Mouse (Mus musculus) spleen, adult 12 weeks (tissue): ENCODE measurements around the gene Soga1.

Experiments used
- DNase-seq: peaks from one replicate; pipeline ENCODE4 v3.0.0; 2022; ENCODE audit warnings: low spot score

Soga1 gene

DNA sequence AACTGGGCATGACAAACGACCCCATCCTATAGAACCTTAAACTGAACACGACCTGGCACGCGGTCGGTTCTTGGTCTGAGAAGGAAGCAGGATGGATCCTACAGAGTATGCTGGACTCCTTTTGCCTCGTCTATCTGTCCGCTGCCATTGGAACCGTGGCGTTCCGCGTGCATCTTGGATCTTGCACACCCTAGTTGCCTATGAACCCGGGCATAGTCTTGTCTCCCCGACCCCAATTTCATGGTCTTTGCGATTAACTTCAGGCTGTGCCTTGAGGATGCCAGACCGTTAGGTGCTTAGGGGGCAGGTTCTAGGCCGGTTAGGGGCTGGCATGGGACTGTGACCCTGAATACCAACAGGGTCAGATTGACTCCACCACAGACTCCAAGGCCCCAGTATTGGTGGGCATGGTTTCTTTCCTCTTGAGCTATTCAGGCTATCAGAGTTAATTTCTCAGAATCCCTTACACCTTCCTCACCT, 687 bp upstream of the Soga1 start:
- no peak for DNase-seq

- DNase-seq, result no peak
Measured at GRCm38 (mm10) chr2:157078059-157078792, 828 bp downstream of the Soga1 start.

GRCm38 (mm10) chr2:157077641-157078058, 1.4 kb downstream of the Soga1 start:
- no peak for DNase-seq

GRCm38 (mm10) chr2:157077160-157077559, 1.9 kb downstream of the Soga1 start:
- no peak for DNase-seq

DNA sequence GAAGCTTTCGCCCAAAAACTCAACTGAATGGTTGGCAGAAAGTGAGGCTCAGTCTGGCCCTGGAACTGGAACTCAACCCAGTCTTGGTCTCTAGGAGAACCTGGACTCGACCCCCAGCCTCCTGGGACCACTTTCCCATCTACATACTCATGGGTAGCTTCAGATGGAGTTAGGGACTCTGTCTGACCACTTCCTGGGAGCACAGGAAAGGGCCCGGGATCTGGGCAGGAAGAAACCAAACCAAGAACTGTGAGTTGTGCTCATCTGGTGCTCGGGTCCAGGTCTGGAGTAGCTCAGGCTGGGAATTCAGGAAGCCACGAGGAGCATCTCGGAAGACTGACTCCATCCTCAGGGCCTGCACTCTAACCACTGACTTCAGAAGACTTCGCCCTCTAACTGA, 2.5 kb downstream of the Soga1 start:
- no peak for DNase-seq

DNA sequence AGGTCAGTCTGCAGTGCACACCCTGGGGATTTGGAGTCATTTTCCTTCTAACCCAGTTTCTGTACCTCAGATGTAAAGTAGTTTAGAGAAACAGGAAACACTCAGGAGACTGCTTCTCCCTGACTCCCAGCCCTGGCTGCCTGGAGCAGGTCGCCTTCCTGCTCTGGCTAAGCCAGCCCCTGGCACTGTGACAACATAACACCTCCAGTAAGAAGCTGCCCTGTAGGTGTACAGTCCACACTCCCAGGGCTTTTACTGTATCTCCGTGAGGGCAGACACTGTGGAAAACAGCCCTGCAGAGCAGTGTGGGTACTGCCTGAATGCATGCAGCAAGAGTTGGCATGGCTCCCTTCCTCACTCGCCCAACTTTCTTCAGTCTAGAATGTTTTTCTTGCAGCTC, 3.4 kb downstream of the Soga1 start:
- no peak for DNase-seq

- no peak for DNase-seq
Measured at GRCm38 (mm10) chr2:157075226-157075625, 3.8 kb downstream of the Soga1 start.

DNA sequence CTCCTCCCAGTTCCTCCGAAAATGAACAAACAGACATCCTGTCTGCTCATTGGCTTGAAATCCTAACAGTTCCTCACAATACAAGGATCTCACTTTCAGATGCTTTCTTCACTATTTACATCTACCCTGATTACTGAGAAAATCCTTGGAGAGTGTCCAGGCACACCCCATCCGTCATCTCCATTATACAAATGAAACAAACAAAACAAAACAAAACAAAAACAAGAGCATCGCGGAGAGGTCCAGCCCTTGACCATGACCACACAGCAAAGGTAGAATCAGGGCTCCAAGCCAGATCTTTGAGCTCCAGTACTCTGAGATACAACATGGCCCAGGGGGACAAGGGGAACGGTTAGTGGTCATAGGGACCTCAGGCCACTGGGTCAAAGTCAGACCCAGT, 4.3 kb downstream of the Soga1 start:
- DNase-seq, result no peak

- no peak for DNase-seq
Measured at GRCm38 (mm10) chr2:157074186-157074724, 4.8 kb downstream of the Soga1 start.

- no peak for DNase-seq
Measured at GRCm38 (mm10) chr2:157073378-157074052, 5.5 kb downstream of the Soga1 start.

DNA sequence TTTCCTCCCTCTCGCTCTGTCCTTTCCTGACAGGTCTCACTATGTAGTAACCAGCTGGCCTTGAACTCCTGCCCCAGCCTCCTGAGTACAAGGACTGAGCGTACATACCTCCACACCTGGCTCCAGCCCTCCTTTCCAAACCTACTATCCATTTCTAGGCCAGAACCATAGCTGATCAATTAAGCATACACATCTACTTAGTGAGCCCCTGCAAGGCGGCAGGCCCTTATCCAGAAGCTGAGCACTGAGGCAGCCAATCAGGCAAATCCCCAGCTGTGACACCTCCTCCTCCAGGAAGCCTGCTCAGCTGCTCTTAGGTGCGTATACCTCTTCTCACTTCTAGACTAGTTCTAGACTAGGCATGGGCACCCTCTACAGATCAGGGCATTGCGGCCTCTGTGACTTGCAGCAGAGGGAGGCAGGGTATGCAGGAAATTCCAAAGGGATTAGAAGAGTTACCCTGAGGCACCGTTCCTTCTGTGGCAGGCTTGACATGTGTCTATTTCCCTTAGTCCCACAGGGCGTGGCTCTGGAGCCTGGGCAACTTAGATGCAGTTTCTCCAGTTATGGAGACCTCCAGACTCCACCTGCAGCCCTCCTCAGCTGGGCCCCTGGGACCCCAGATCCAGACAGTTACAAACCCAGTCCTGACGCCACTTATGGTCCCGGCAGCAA, 6.6 kb downstream of the Soga1 start:
- no peak for DNase-seq

DNA sequence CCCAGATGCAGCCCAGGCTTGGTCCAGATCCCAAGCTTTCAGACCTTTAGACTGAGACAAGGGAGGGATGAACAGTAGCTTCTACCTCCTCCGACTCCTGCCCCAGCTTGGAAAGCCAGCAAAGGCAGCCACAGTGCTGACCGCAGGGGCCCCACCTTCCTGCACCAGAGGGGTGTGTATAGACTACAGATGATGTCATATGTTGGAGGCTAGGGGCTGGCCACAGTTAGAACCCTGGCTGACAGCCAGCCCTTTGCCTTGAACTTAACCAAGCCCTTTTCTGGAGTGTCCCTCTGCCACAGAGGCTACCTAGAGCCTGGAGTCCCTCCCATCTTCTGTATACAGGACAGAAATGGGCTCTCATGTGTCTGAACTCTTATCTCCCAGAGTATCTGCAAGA, 7.5 kb downstream of the Soga1 start:
- no peak for DNase-seq

GRCm38 (mm10) chr2:157070365-157070764, 8.7 kb downstream of the Soga1 start:
- DNase-seq, result no peak

GRCm38 (mm10) chr2:157069755-157070315, 9.2 kb downstream of the Soga1 start:
- no peak for DNase-seq

GRCm38 (mm10) chr2:157069355-157069735, 9.7 kb downstream of the Soga1 start:
- no peak for DNase-seq

DNA sequence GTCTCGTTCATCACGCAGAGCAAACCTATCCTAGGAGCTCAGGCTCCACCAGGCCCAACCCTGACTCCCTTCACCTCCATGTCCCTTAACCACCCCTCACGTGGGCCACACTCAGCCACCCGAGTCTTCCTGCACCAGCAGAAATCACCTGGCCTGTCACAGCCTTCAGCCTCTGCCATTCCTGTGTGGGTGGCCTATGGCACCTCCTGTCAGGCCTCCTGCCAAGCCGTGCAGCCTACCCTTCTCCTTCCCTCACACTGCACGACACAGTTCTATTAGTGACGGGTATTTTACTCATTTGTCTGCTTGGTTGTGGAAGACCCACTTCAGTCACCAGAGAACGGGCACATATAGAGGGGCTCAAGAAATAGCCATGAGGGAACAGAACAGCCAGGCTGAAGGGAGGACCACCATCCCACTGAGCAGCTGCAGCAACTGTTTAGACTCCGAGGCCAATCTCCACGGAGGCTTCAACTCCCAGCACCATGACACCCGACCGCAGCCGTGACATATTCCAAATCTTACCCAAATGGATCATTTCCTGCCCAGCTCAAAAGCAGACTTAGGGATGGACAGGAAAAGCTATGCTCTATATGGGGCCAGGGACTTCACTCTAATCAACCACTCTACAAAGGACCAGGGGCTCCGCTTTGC, 10.2 kb downstream of the Soga1 start:
- no peak for DNase-seq

DNA sequence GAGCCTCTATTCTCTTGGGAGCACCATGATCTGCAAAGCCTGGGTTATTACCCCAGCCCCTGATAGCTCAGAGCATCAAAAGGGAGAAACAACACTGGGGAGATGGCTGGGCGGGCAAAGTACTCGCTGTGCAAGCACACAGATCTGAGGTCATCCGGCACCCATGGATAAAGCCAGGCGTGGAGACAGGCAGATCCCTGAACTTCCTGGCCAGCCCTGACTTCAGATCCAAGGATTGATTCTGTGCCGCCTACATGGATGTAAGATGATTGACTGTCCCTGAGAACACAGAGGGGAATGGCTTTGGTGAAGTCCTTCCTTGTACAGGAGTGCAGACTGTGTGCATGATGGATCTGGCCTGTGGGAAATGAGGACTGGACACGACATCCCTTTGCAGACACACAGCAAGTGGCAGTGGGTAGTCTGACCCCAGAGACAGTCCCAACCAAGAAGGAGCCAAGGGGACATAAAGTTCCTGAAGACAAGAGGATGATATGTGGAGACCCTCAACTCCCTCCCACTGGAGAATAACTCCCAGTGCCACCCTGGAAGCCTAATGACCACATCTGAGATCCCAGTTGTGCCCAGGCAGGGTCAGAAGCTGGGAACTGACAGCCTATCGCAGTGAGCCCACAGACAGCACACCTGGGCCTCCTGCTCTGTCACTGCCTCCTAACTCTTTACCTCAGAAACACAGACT, 12.2 kb downstream of the Soga1 start:
- DNase-seq, result no peak

- no peak for DNase-seq
Measured at GRCm38 (mm10) chr2:157065879-157066226, 13.2 kb downstream of the Soga1 start.

DNA sequence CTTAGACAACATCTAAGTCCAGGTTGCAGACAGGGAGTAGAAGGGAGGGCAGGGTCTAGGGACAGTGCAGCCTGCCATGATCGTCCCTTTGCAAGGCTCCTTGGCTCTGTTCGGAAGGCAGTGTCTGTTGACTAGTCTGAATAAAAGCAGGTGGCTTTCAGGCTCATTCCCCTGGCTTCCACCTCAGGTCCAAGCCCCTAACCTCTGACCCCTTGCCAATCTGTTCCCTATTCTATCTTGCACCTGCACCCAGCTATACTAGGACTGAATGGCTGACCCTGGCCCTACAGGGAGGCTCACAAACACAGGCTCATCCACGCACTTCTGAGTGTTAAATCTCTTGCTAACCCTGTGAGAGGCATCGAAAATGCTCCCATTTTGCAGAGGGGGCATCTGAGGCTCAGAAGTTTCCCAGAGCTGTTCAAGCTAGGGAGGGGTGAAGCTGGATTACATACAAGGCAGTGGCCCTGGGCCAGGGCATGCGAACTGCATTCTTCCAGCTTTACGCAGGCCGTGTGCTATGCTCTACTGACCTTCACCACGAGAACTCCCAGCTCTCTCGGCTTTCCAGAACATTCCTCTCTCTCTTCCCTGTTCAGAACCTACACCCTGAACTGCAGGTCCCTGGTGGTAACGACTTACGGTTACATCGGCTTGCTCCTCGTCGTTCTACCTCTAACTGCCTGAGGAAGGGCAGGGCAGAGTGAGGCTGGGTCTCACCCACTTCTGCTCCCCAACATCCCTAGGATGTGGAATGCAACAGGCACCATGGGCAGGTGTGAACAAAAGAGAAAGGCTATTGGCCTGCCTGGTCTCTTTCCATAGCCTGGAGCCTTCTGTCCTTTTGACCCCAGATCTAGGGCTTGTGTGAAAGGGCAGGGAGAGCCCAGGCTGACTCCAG, 13.8 kb downstream of the Soga1 start:
- no peak for DNase-seq

- no peak for DNase-seq
Measured at GRCm38 (mm10) chr2:157064136-157064535, 14.9 kb downstream of the Soga1 start.
